In the genomic region with DNA sequence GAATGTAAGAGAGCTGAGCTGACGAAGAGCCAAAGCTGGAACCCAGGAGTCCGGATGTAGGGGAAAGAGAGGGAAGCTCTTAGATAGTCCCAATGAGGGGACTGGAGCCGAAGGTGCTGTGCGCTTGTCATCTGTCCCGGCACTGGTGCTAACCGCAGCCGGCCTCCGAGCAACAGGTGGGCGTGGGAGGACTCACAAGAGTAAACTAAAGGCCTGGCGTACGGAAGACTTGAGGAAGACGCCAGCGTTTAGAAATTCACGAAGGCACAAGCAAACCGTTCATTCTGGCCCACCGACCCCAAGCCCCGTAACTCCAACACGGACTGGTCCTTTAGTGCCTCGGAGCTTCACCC, we compare ENCODE assay signal across 8 mouse cellular contexts. TPM values are rescaled to one million over a fixed set of nuclear protein-coding genes. Genes with fewer than 3 reads are reported as not detected.
DNase-seq lines count a peak whose midpoint lies in the region; ATAC-seq and TF ChIP-seq lines count a peak whose summit lies in the region.

No protein-coding gene starts in this region.

- DNase-seq in lung, embryonic 14.5 days, result no peak
- no peak for DNase-seq in lung, postnatal 25 days (ENCODE audit: low spot score)
- DNase-seq in embryonic facial prominence, embryonic 10.5 days (ENCODE audit: low spot score), result no peak
- no peak for DNase-seq in retina, postnatal 1 day
- no peak for DNase-seq in layer of hippocampus, adult 9-10 months (ENCODE audit: low spot score)
- no peak for DNase-seq in layer of hippocampus, postnatal 36 days

- peak overlapping the region; percentile 92 for H3K4me2 ChIP-seq in lung, embryonic 14.5 days
- peak overlapping the region; percentile 88 for H3K4me2 ChIP-seq in hindbrain, embryonic 13.5 days

- TF ChIP-seq CTCF in lung, embryonic 14.5 days (IDR thresholded peaks at IDR 0.05; ENCODE audit: low read depth), result no peak

- H3K9me3 ChIP-seq in lung, embryonic 14.5 days (ENCODE audit: low read depth, low read length), result no peaks in the 10 kb centered on the region
- H3K9me3 ChIP-seq in embryonic facial prominence, embryonic 10.5 days, result no peaks in the 10 kb centered on the region
- H3K9me3 ChIP-seq in hindbrain, embryonic 13.5 days, result no peaks in the 10 kb centered on the region

- H3K27me3 ChIP-seq in lung, embryonic 14.5 days (ENCODE audit: insufficient read depth, low read length), result no peaks in the 10 kb centered on the region
- no peaks in the 10 kb centered on the region for H3K27me3 ChIP-seq in embryonic facial prominence, embryonic 10.5 days (replicated peaks; ENCODE audit: low read depth, poor library complexity, severe bottlenecking)
- no peaks in the 10 kb centered on the region for H3K27me3 ChIP-seq in hindbrain, embryonic 13.5 days

- H3K27ac ChIP-seq in lung, embryonic 14.5 days (ENCODE audit: low read depth), result peak overlapping the region; percentile 75; the same call in 1 of the 2 replicates
- peak overlapping the region; percentile 88 for H3K27ac ChIP-seq in embryonic facial prominence, embryonic 10.5 days (replicated peaks)
- peak overlapping the region; percentile 81 for H3K27ac ChIP-seq in hindbrain, embryonic 13.5 days

- H3K36me3 ChIP-seq in lung, embryonic 14.5 days (ENCODE audit: insufficient read depth), result peaks cover 37% of the 10 kb centered on the region
- H3K36me3 ChIP-seq in embryonic facial prominence, embryonic 10.5 days (replicated peaks), result peaks cover 40% of the 10 kb centered on the region
- H3K36me3 ChIP-seq in hindbrain, embryonic 13.5 days, result peaks cover 34% of the 10 kb centered on the region

- peak overlapping the region; percentile 71 for H3K4me3 ChIP-seq in lung, embryonic 14.5 days (ENCODE audit: low read depth, low read length)
- peak overlapping the region; percentile 83 for H3K4me3 ChIP-seq in embryonic facial prominence, embryonic 10.5 days
- H3K4me3 ChIP-seq in hindbrain, embryonic 13.5 days, result peak overlapping the region; percentile 71

- ATAC-seq in lung, embryonic 14.5 days (ENCODE audit: insufficient read depth), result peak; percentile 24; the same call in 1 of the 2 replicates
- ATAC-seq in hindbrain, embryonic 13.5 days (ENCODE audit: low FRiP score), result peak; percentile 50
- ATAC-seq in megakaryocyte-erythroid progenitor cell, adult 5-6 weeks (replicated peaks; ENCODE audit: low FRiP score, low TSS enrichment, poor library complexity, severe bottlenecking), result peak; percentile 35

- WGBS in lung, embryonic 14.5 days, result under 1% methylated on average over 19 of the region's 19 CpGs
- under 1% methylated on average over 19 of the region's 19 CpGs for WGBS in embryonic facial prominence, embryonic 10.5 days
- under 1% methylated on average over 19 of the region's 19 CpGs for WGBS in hindbrain, embryonic 13.5 days

- peaks cover 5% of the 10 kb centered on the region for H3K4me1 ChIP-seq in lung, embryonic 14.5 days (ENCODE audit: insufficient read depth)
- peaks cover 43% of the 10 kb centered on the region for H3K4me1 ChIP-seq in embryonic facial prominence, embryonic 10.5 days
- peaks cover 33% of the 10 kb centered on the region for H3K4me1 ChIP-seq in hindbrain, embryonic 13.5 days (replicated peaks)

- peak overlapping the region; percentile 67 for H3K9ac ChIP-seq in lung, embryonic 14.5 days
- H3K9ac ChIP-seq in hindbrain, embryonic 13.5 days, result peak overlapping the region; percentile 86

RNA-seq across cellular contexts. Expression of a gene that starts 0.3 kb away (rescaled TPM):
- 164 and 177 TPM in 2 replicates for polyA plus RNA-seq in lung, embryonic 14.5 days (2014; fragmentation: Nextera tagmentation; extraction: Ambion mirVana)
- 364 and 386 TPM in 2 replicates for polyA plus RNA-seq in embryonic facial prominence, embryonic 10.5 days (2016; fragmentation: Nextera tagmentation; extraction: Ambion mirVana)
- polyA plus RNA-seq in hindbrain, embryonic 13.5 days (2015; fragmentation: Nextera tagmentation; extraction: Ambion mirVana), result 312 and 322 TPM in 2 replicates
- total RNA-seq in megakaryocyte-erythroid progenitor cell, adult 5-6 weeks (2014; fragmentation: Nextera tagmentation), result 53.1 and 60.3 TPM in 2 replicates
- 102 and 125 TPM in 2 replicates for total RNA-seq in megakaryocyte-erythroid progenitor cell, adult 5-6 weeks (2017)
- total RNA-seq in layer of hippocampus, postnatal 36 days (2021), result 10 to 100 TPM; 78.8 to 80.0 TPM

RNA-seq across cellular contexts. Expression of a gene that starts 0.5 kb away (rescaled TPM):
- not detected in 2 replicates for polyA plus RNA-seq in lung, embryonic 14.5 days (2014; fragmentation: Nextera tagmentation; extraction: Ambion mirVana)
- 0.09 TPM in 1 of 2 replicates, not detected in the other for polyA plus RNA-seq in embryonic facial prominence, embryonic 10.5 days (2016; fragmentation: Nextera tagmentation; extraction: Ambion mirVana)
- not detected in 2 replicates for polyA plus RNA-seq in hindbrain, embryonic 13.5 days (2015; fragmentation: Nextera tagmentation; extraction: Ambion mirVana)
- total RNA-seq in megakaryocyte-erythroid progenitor cell, adult 5-6 weeks (2014; fragmentation: Nextera tagmentation), result not detected in 2 replicates
- total RNA-seq in megakaryocyte-erythroid progenitor cell, adult 5-6 weeks (2017), result not detected in 2 replicates
- total RNA-seq in layer of hippocampus, postnatal 36 days (2021), result not detected

RNA-seq across cellular contexts. Expression of a gene that starts 8.3 kb away (rescaled TPM):
- polyA plus RNA-seq in lung, embryonic 14.5 days (2014; fragmentation: Nextera tagmentation; extraction: Ambion mirVana), result 11.2 and 13.9 TPM in 2 replicates
- 15.4 and 18.5 TPM in 2 replicates for polyA plus RNA-seq in embryonic facial prominence, embryonic 10.5 days (2016; fragmentation: Nextera tagmentation; extraction: Ambion mirVana)
- polyA plus RNA-seq in hindbrain, embryonic 13.5 days (2015; fragmentation: Nextera tagmentation; extraction: Ambion mirVana), result 74.5 and 76.0 TPM in 2 replicates
- 8.0 and 13.7 TPM in 2 replicates for total RNA-seq in megakaryocyte-erythroid progenitor cell, adult 5-6 weeks (2014; fragmentation: Nextera tagmentation)
- 5.8 and 8.9 TPM in 2 replicates for total RNA-seq in megakaryocyte-erythroid progenitor cell, adult 5-6 weeks (2017)
- 100 to 1,000 TPM; 129 to 137 TPM for total RNA-seq in layer of hippocampus, postnatal 36 days (2021)

RNA-seq across cellular contexts. Expression of a gene that starts 34.5 kb away (rescaled TPM):
- polyA plus RNA-seq in lung, embryonic 14.5 days (2014; fragmentation: Nextera tagmentation; extraction: Ambion mirVana), result 0.08 TPM in 1 of 2 replicates, not detected in the other
- polyA plus RNA-seq in embryonic facial prominence, embryonic 10.5 days (2016; fragmentation: Nextera tagmentation; extraction: Ambion mirVana), result 2.8 and 3.2 TPM in 2 replicates
- 0.30 TPM in 1 of 2 replicates, not detected in the other for polyA plus RNA-seq in hindbrain, embryonic 13.5 days (2015; fragmentation: Nextera tagmentation; extraction: Ambion mirVana)
- total RNA-seq in megakaryocyte-erythroid progenitor cell, adult 5-6 weeks (2014; fragmentation: Nextera tagmentation), result 213 and 235 TPM in 2 replicates
- 157 and 170 TPM in 2 replicates for total RNA-seq in megakaryocyte-erythroid progenitor cell, adult 5-6 weeks (2017)
- not detected for total RNA-seq in layer of hippocampus, postnatal 36 days (2021)

RNA-seq across cellular contexts. Expression of a gene that starts 58.6 kb away (rescaled TPM):
- 0.47 and 0.61 TPM in 2 replicates for polyA plus RNA-seq in lung, embryonic 14.5 days (2014; fragmentation: Nextera tagmentation; extraction: Ambion mirVana)
- 3.5 and 3.6 TPM in 2 replicates for polyA plus RNA-seq in embryonic facial prominence, embryonic 10.5 days (2016; fragmentation: Nextera tagmentation; extraction: Ambion mirVana)
- polyA plus RNA-seq in hindbrain, embryonic 13.5 days (2015; fragmentation: Nextera tagmentation; extraction: Ambion mirVana), result 33.5 and 35.1 TPM in 2 replicates
- total RNA-seq in megakaryocyte-erythroid progenitor cell, adult 5-6 weeks (2014; fragmentation: Nextera tagmentation), result 1.5 and 1.6 TPM in 2 replicates
- 1.4 and 2.5 TPM in 2 replicates for total RNA-seq in megakaryocyte-erythroid progenitor cell, adult 5-6 weeks (2017)
- total RNA-seq in layer of hippocampus, postnatal 36 days (2021), result 10 to 100 TPM; 11.8 to 12.1 TPM
